Mouse (Mus musculus) ES-Bruce4 (cell line): ENCODE results near the gene Gm13283. TPM values are rescaled to one million over a fixed set of nuclear protein-coding genes. Genes with fewer than 3 reads are reported as not detected.

Source experiments
- polyA plus RNA-seq: library from polyadenylated mRNA; stranded (reverse); fragments of >200 nt; gene quantifications from 2 replicates; pipeline ENCODE4 v1.2.4, GENCODE M21; 2011; ENCODE audit warnings: low read depth; ENCODE audit not compliant: missing spikeins, insufficient read depth, insufficient read length

Gm13283 gene
- polyA plus RNA-seq, 1 experiment = not detected

Other genes starting within 250 kb of the Gm13283 start
- gene Ifnb1, start 237.3 kb upstream of the Gm13283 start, polyA plus RNA-seq = not detected in 2 replicates
- not detected in 2 replicates for gene Ifna15, start 201.9 kb upstream of the Gm13283 start, polyA plus RNA-seq
- gene Ifna14, start 188.3 kb upstream of the Gm13283 start, polyA plus RNA-seq = not detected in 2 replicates
- gene Ifna9, start 167.7 kb upstream of the Gm13283 start, polyA plus RNA-seq = not detected in 2 replicates
- not detected in 2 replicates for gene Ifna12, start 156.7 kb upstream of the Gm13283 start, polyA plus RNA-seq
- gene C87499, start 125.7 kb upstream of the Gm13283 start, polyA plus RNA-seq = not detected in 2 replicates
- not detected in 2 replicates for gene Ifna13, start 115.7 kb upstream of the Gm13283 start, polyA plus RNA-seq
- not detected in 2 replicates for gene Ifna16, start 83.2 kb upstream of the Gm13283 start, polyA plus RNA-seq
- gene Ifna2, start 76.2 kb upstream of the Gm13283 start, polyA plus RNA-seq = not detected in 2 replicates
- gene Ifnab, start 68.8 kb upstream of the Gm13283 start, polyA plus RNA-seq = not detected in 2 replicates
- not detected in 2 replicates for gene Gm26566, start 38.3 kb upstream of the Gm13283 start, polyA plus RNA-seq
- gene Klhl9, start 37.7 kb upstream of the Gm13283 start, polyA plus RNA-seq = 79.5 and 83.1 TPM in 2 replicates
- not detected in 2 replicates for gene Gm13271, start 5.3 kb upstream of the Gm13283 start, polyA plus RNA-seq
- gene Gm13290, start 13.7 kb downstream of the Gm13283 start, polyA plus RNA-seq = not detected in 2 replicates
- not detected in 2 replicates for gene Gm13289, start 16.8 kb downstream of the Gm13283 start, polyA plus RNA-seq
- gene Gm13272, start 19.7 kb downstream of the Gm13283 start, polyA plus RNA-seq = not detected in 2 replicates
- not detected in 2 replicates for gene Ifnz, start 22.0 kb downstream of the Gm13283 start, polyA plus RNA-seq
- gene Gm13276, start 25.6 kb downstream of the Gm13283 start, polyA plus RNA-seq = not detected in 2 replicates
- not detected in 2 replicates for gene Gm13277, start 28.5 kb downstream of the Gm13283 start, polyA plus RNA-seq
- not detected in 2 replicates for gene Gm13278, start 31.4 kb downstream of the Gm13283 start, polyA plus RNA-seq
- gene Gm13275, start 34.4 kb downstream of the Gm13283 start, polyA plus RNA-seq = not detected in 2 replicates
- gene Gm13279, start 37.3 kb downstream of the Gm13283 start, polyA plus RNA-seq = not detected in 2 replicates
- gene Gm13285, start 39.5 kb downstream of the Gm13283 start, polyA plus RNA-seq = not detected in 2 replicates
- not detected in 2 replicates for gene Gm13287, start 43.1 kb downstream of the Gm13283 start, polyA plus RNA-seq
- gene Gm13288, start 45.4 kb downstream of the Gm13283 start, polyA plus RNA-seq = not detected in 2 replicates
- gene Ifna7, start 56.1 kb downstream of the Gm13283 start, polyA plus RNA-seq = not detected in 2 replicates
- not detected in 2 replicates for gene Ifna11, start 59.8 kb downstream of the Gm13283 start, polyA plus RNA-seq
- not detected in 2 replicates for gene Ifna6, start 67.3 kb downstream of the Gm13283 start, polyA plus RNA-seq
- not detected in 2 replicates for gene Ifna5, start 75.4 kb downstream of the Gm13283 start, polyA plus RNA-seq
- gene Ifna4, start 81.7 kb downstream of the Gm13283 start, polyA plus RNA-seq = not detected in 2 replicates
- gene Ifna1, start 90.0 kb downstream of the Gm13283 start, polyA plus RNA-seq = not detected in 2 replicates
- gene Ifne, start 120.1 kb downstream of the Gm13283 start, polyA plus RNA-seq = not detected in 2 replicates